Mouse (Mus musculus) thymus, adult 2 months (tissue): ENCODE measurements around the gene Vps53. TPM values are rescaled to one million over a fixed set of nuclear protein-coding genes. Genes with fewer than 3 reads are reported as not detected.

Source experiments
- DNase-seq: peaks from one replicate; pipeline ENCODE4 v3.0.0; 2021
- H3K27ac ChIP-seq: fragments of 200-500 bp; 2 replicates; pipeline ENCODE4 v1.5.1; 2012; ENCODE audit warnings: low read length, control low read depth; ENCODE audit not compliant: control insufficient read depth, insufficient read depth
- H3K27me3 ChIP-seq: fragments of 200-500 bp; 2 replicates; pipeline ENCODE4 v1.6.1; 2012; ENCODE audit warnings: mild to moderate bottlenecking, low read length, moderate library complexity, mixed read lengths; ENCODE audit not compliant: control insufficient read depth, insufficient read depth
- H3K36me3 ChIP-seq: fragments of 200-500 bp; 2 replicates; pipeline ENCODE4 v1.6.1; 2012; ENCODE audit warnings: mild to moderate bottlenecking, low read length, moderate library complexity; ENCODE audit not compliant: control insufficient read depth, insufficient read depth
- H3K4me1 ChIP-seq: fragments of 200-500 bp; replicated peaks from 2 replicates; pipeline ENCODE4 v1.6.1; 2012; ENCODE audit warnings: low read length; ENCODE audit not compliant: control insufficient read depth, insufficient read depth
- H3K4me3 ChIP-seq: fragments of 200-500 bp; 2 replicates; pipeline ENCODE4 v1.5.1; 2012; ENCODE audit warnings: mild to moderate bottlenecking, low read length, control low read depth, moderate library complexity; ENCODE audit not compliant: control insufficient read depth, insufficient read depth
- CTCF ChIP-seq: fragments of 200-500 bp; IDR thresholded peaks from 2 replicates; pipeline ENCODE4 v1.5.1; 2012; ENCODE audit warnings: mild to moderate bottlenecking, control low read depth, low read length, moderate library complexity, borderline replicate concordance; ENCODE audit not compliant: control insufficient read depth, poor library complexity, insufficient read depth; ENCODE audit errors: extremely low read depth
- POLR2A ChIP-seq: fragments of 200-500 bp; IDR thresholded peaks from 2 replicates; pipeline ENCODE4 v1.6.1; 2012; ENCODE audit warnings: mild to moderate bottlenecking, low read length, control low read depth, moderate library complexity; ENCODE audit not compliant: control insufficient read depth, poor library complexity, insufficient read depth; ENCODE audit errors: extremely low read depth
- WGBS: fragments of 180-500 bp; shearing (Covaris S2); methylation state at CpG from one replicate; pipeline ENCODE4 v1.1.7; 2018; 5-methylcytosine and 5-hydroxymethylcytosine counted together
- polyA plus RNA-seq: library from polyadenylated mRNA; depleted of rRNA; stranded (reverse); fragments of >200 nt; gene quantifications from 2 replicates; pipeline ENCODE4 v1.2.3, GENCODE M21; 2012

Gene Vps53
- polyA plus RNA-seq, 1 experiment = 33.7 TPM

DNA sequence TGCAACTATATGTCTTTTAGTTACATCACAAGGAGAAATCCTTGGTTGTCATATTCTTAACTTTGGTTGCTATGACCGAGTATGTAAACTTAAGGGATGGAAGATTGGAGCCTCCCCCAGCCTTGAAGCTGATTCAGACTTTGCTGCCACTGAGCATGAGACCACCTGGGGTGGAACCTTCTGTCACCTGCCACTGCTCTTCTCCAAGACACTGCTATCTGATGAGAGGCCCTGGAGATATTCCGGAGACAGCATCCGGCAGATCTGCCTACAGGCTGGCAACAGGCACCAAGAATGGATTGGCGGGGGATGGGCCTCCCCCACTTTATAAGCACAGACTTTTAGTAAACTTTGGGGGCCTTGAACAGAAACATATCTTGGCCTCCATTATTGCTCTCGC is 127.0 kb downstream of the Vps53 start:
- WGBS = 98% methylated on average over 5 of the region's 5 CpGs
- Histone ChIP-seq H3K4me3 (no peak overlapping the region), H3K4me1 (no peaks in the 10 kb centered on the region), H3K36me3 (no peaks in the 10 kb centered on the region), H3K27me3 (no peaks in the 10 kb centered on the region), H3K27ac (no peak overlapping the region)
- TF ChIP-seq POLR2A = no peak
- TF ChIP-seq CTCF = no peak
- no peak for DNase-seq

DNA sequence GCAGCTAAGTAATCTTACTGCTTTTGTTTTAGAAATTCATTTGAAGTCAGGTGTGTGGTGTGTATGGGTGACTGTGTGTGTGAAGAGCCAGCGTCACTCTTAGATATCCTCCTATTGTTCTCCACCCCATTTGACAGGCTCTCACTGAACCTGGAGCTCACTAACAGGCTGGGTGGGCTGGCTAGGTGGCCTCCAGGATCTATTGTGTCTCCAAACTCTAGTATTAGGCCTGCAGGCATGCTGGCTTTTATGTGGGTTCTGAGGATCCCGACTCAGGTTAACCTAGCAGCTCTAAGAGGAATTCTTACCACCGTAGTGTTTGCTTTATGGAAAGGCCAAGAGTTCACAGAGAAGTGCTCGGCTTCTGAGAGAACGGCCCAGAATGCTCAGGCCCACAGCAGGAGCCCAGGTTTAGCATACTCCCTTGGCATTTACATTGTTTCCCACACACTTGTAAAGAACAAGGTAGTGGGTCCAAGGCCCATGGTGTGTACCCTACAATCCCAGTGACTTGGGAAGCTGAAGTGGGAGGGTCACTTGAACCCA is 128.4 kb downstream of the Vps53 start:
- Histone ChIP-seq H3K4me1 (no peaks in the 10 kb centered on the region), H3K27me3 (no peaks in the 10 kb centered on the region), H3K27ac (no peak overlapping the region), H3K36me3 (0 out of 2 replicates have a peak, but pooled peaks cover 4% of the 10 kb centered on the region), H3K4me3 (no peak overlapping the region)
- 90% methylated on average over 5 of the region's 5 CpGs for WGBS
- no peak for TF ChIP-seq CTCF
- no peak for TF ChIP-seq POLR2A
- DNase-seq = no peak

DNA sequence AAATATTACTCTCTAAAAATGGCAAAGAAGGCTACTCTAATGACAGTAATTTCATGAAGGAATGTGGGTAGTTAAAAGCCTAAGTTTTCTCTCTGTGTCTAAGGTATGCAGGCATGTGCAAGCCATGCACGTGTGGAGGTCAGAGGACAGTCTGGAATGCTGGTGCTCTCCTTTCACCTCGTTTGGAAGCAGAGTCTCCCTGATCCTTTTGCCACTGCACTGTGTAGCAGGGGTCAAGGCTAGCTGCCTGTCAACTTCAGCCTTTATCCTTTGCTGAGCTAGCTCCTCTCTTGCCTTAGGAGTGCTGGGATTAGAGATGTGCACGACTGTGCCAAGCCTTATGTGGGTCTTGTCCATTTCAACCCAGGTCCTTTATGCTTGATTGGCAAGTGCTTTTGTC is 128.9 kb downstream of the Vps53 start:
- Histone ChIP-seq H3K36me3 (0 out of 2 replicates have a peak, but pooled peaks cover 4% of the 10 kb centered on the region), H3K27ac (no peak overlapping the region), H3K27me3 (no peaks in the 10 kb centered on the region), H3K4me1 (no peaks in the 10 kb centered on the region), H3K4me3 (no peak overlapping the region)
- 85% methylated on average over 3 of the region's 3 CpGs for WGBS
- no peak for TF ChIP-seq CTCF
- TF ChIP-seq POLR2A = no peak
- no peak for DNase-seq

DNA sequence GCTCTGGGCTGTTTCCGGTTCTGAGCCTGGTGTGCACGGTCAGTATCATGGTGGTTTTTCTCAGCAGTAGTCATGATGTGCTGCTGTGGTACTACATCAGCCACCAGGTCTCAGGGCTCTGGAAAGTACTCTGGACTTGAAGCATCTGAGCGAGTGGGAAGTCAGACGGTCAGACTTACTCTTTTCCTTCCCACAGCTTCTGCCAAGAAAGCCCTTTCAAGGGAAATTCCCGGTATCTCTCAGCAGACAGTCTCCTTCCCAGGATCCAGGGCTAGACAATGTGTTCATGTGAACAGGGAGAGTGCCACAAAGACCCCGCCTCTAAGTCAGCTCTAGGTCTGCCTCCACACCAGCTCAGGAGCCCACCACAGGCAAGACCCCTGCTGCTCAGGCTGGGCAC is 134.1 kb downstream of the Vps53 start:
- 96% methylated on average over 6 of the region's 6 CpGs for WGBS
- Histone ChIP-seq H3K4me1 (0 out of 2 replicates have a peak, but pooled peaks cover 2% of the 10 kb centered on the region), H3K27me3 (no peaks in the 10 kb centered on the region), H3K27ac (no peak overlapping the region), H3K36me3 (0 out of 2 replicates have a peak, but pooled peaks cover 7% of the 10 kb centered on the region), H3K4me3 (no peak overlapping the region)
- TF ChIP-seq CTCF (no peak), POLR2A (no peak)
- DNase-seq = no peak

DNA sequence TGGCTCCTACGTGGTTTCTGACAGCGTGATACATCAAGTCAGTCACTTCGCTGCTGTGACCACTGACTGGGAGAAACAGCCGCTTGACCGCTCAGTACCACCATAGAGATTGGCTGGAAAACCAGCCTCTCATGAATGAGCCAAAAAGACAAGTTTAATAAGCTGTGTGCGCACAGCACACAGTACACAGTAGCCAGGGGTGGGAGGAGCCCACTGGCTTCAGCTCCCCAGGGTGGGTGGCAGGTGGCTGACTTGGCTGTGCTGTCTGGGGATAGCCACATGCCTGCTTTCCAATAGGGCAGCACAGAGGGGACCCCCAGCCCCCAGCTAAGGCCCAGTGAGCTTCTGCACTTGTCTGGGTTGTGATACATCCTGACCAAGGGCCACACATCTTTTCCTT is 135.0 kb downstream of the Vps53 start:
- Histone ChIP-seq H3K27ac (no peak overlapping the region), H3K4me1 (0 out of 2 replicates have a peak, but pooled peaks cover 2% of the 10 kb centered on the region), H3K4me3 (no peak overlapping the region), H3K36me3 (0 out of 2 replicates have a peak, but pooled peaks cover 7% of the 10 kb centered on the region), H3K27me3 (no peaks in the 10 kb centered on the region)
- TF ChIP-seq POLR2A (no peak), CTCF (no peak)
- DNase-seq = no peak
- 97% methylated on average over 6 of the region's 6 CpGs for WGBS

DNA sequence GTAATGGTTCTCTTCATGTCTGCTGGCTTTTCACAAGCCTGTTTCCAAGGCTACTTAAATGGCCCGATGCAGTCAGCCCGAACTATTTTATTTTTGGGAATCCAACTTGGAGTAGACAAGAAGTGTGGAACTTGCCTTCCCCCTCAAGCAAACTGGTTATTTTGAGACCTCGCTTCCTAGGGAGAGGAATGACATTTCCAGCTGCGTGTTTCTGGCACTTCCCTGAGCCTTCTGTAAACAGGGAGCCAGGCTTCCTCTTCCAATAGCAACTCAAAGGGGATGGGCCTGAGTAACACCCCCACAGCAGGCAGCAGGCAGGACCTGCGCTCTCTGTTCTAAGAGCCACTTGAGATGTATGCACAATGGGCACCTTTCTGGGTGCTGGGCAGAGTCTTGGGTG is 136.6 kb downstream of the Vps53 start:
- Histone ChIP-seq H3K4me3 (no peak overlapping the region), H3K27ac (no peak overlapping the region), H3K4me1 (peaks cover 6% of the 10 kb centered on the region), H3K36me3 (0 out of 2 replicates have a peak, but pooled peaks cover 7% of the 10 kb centered on the region), H3K27me3 (no peaks in the 10 kb centered on the region)
- no peak for TF ChIP-seq CTCF
- no peak for TF ChIP-seq POLR2A
- whole genome bisulfite sequencing = 97% methylated on average over 5 of the region's 5 CpGs
- DNase-seq = no peak
